Mouse (Mus musculus) cerebellum, adult 18-20 months (tissue): ENCODE measurements at regions not wholly inside any gene's neighbourhood (a gene's known extent, or its start where the extent isn't known, plus 50 kb on each side); places are given as distances from the start of the nearest gene placed in this dataset.

Experiments
- DNase-seq, 2 experiments: peaks; one replicate each; pipeline ENCODE4 v3.0.0; 2021

GRCm38 (mm10) chr6:80862256-80862655 is 843.6 kb downstream of the Lrrtm4 start:
- DNase-seq: no peak

DNA sequence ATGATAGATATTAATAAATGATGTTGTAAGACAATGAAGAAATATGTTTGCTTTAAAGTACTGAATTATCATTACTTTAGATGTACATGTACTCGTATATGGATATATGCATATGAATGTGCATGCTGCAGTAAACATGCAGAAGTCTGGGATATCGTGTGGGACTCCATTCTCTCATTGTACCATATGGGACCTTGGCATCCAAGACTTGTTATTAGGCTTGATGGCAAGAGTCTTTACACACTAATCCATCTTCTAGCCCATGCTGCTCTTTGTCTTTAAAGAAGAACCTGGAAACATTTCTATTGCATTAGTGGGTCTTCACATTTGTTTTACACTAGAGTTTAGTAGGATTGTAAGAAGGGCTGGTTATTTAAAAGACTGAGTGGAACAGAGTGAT is 844.1 kb downstream of the Lrrtm4 start:
- no peak for DNase-seq

- no peak for DNase-seq
These were observed 847.3 kb downstream of the Lrrtm4 start for GRCm38 (mm10) chr6:80865809-80866603.

GRCm38 (mm10) chr6:80885363-80885762 is 866.7 kb downstream of the Lrrtm4 start:
- DNase-seq: peak; percentile 29 to 43

- DNase-seq: no peak
These were observed 886.5 kb downstream of the Lrrtm4 start for GRCm38 (mm10) chr6:80905220-80905619.

- DNase-seq: no peak
These were observed 911.1 kb downstream of the Lrrtm4 start for GRCm38 (mm10) chr6:80929799-80930198.

DNA sequence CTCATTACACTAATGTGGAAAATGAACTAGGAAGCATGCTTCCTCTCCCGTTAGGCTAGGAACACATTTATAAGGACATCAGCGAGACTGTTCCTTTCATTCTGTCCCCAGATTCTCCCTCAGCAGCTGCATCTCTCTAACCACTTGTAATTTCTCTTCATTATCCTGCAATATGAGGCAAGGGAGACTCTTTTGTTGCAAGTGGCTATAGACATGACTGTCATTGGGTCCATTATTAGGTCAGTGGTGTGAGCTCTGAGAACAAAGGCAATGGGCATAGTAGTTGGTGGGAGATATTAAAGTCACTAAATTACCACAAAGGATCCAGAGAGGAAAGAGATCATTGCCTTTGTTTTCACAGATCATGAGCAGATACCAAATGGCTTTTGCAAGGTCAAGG is 948.3 kb upstream of the Gcfc2 start:
- DNase-seq: no peak

GRCm38 (mm10) chr6:80993511-80993910 is 930.0 kb upstream of the Gcfc2 start:
- no peak for DNase-seq

GRCm38 (mm10) chr6:81024531-81024930 is 898.9 kb upstream of the Gcfc2 start:
- no peak for DNase-seq
